Mouse (Mus musculus): ENCODE measurements around the gene Ccm2. TPM values are rescaled to one million over a fixed set of nuclear protein-coding genes. Genes with fewer than 3 reads are reported as not detected.

The Ccm2 gene
- polyA plus RNA-seq, 1 experiment from 2014 or later, result 100 TPM

GRCm38 (mm10) chr11:6562359-6562758 is 15.7 kb downstream of the Ccm2 start:
- no peak for ATAC-seq (ENCODE audit: insufficient number of reproducible peaks, insufficient read depth, low FRiP score, low TSS enrichment, low read depth)
- WGBS, result 86% methylated on average over 6 of the region's 6 CpGs
- Histone ChIP-seq H3K4me1 (replicated peaks) (no peaks in the 10 kb centered on the region; the same call in 1 of the 2 replicates), H3K36me3 (peaks cover 38% of the 10 kb centered on the region), H3K9me3 (no peaks in the 10 kb centered on the region), H3K27me3 (no peaks in the 10 kb centered on the region), H3K27ac (no peak overlapping the region), H3K4me2 (no peak overlapping the region), H3K9ac (replicated peaks) (no peak overlapping the region), H3K4me3 (replicated peaks) (no peak overlapping the region)

GRCm38 (mm10) chr11:6563201-6563600 is 16.5 kb downstream of the Ccm2 start:
- H3K27ac ChIP-seq, result no peak overlapping the region
- H3K9me3 ChIP-seq, result no peaks in the 10 kb centered on the region
- peaks cover 40% of the 10 kb centered on the region for H3K36me3 ChIP-seq
- no peak overlapping the region for H3K9ac ChIP-seq (replicated peaks)
- no peak overlapping the region for H3K4me2 ChIP-seq
- H3K27me3 ChIP-seq, result no peaks in the 10 kb centered on the region
- H3K4me1 ChIP-seq (replicated peaks), result no peaks in the 10 kb centered on the region; the same call in 1 of the 2 replicates
- H3K4me3 ChIP-seq (replicated peaks), result no peak overlapping the region
- ATAC-seq (ENCODE audit: insufficient number of reproducible peaks, insufficient read depth, low FRiP score, low TSS enrichment, low read depth), result no peak
- 88% methylated on average over 4 of the region's 4 CpGs for WGBS

- no peaks in the 10 kb centered on the region for H3K9me3 ChIP-seq
- ATAC-seq (ENCODE audit: insufficient number of reproducible peaks, insufficient read depth, low FRiP score, low TSS enrichment, low read depth), result no peak
- H3K4me3 ChIP-seq (replicated peaks), result no peak overlapping the region
- no peak overlapping the region for H3K27ac ChIP-seq
- H3K36me3 ChIP-seq, result peaks cover 59% of the 10 kb centered on the region
- H3K4me2 ChIP-seq, result no peak overlapping the region
- no peaks in the 10 kb centered on the region for H3K27me3 ChIP-seq
- no peaks in the 10 kb centered on the region for H3K4me1 ChIP-seq (replicated peaks)
- no peak overlapping the region for H3K9ac ChIP-seq (replicated peaks)
- 58% methylated on average over 4 of the region's 4 CpGs for WGBS
Observed at GRCm38 (mm10) chr11:6566496-6566895, 19.8 kb downstream of the Ccm2 start.

- H3K36me3 ChIP-seq, result peaks cover 66% of the 10 kb centered on the region
- no peaks in the 10 kb centered on the region for H3K27me3 ChIP-seq
- no peaks in the 10 kb centered on the region for H3K4me1 ChIP-seq (replicated peaks)
- no peak overlapping the region for H3K4me2 ChIP-seq
- H3K9me3 ChIP-seq, result no peaks in the 10 kb centered on the region
- no peak overlapping the region for H3K9ac ChIP-seq (replicated peaks)
- ATAC-seq (ENCODE audit: insufficient number of reproducible peaks, insufficient read depth, low FRiP score, low TSS enrichment, low read depth), result no peak
- H3K4me3 ChIP-seq (replicated peaks), result no peak overlapping the region
- 88% methylated on average over 8 of the region's 8 CpGs for WGBS
- H3K27ac ChIP-seq, result no peak overlapping the region
Observed at GRCm38 (mm10) chr11:6567951-6568350, 21.3 kb downstream of the Ccm2 start.

- Histone ChIP-seq H3K27me3 (no peaks in the 10 kb centered on the region), H3K4me1 (replicated peaks) (no peaks in the 10 kb centered on the region), H3K36me3 (peaks cover 66% of the 10 kb centered on the region), H3K4me2 (no peak overlapping the region), H3K9ac (replicated peaks) (no peak overlapping the region), H3K9me3 (no peaks in the 10 kb centered on the region), H3K4me3 (replicated peaks) (no peak overlapping the region), H3K27ac (no peak overlapping the region)
- no peak for ATAC-seq (ENCODE audit: insufficient number of reproducible peaks, insufficient read depth, low FRiP score, low TSS enrichment, low read depth)
- 73% methylated on average over 11 of the region's 11 CpGs for WGBS
Observed at GRCm38 (mm10) chr11:6568584-6569409, 22.1 kb downstream of the Ccm2 start.

GRCm38 (mm10) chr11:6569410-6569777 is 22.7 kb downstream of the Ccm2 start:
- Histone ChIP-seq H3K4me2 (no peak overlapping the region), H3K27me3 (no peaks in the 10 kb centered on the region), H3K9ac (replicated peaks) (no peak overlapping the region), H3K4me3 (replicated peaks) (no peak overlapping the region), H3K9me3 (no peaks in the 10 kb centered on the region), H3K27ac (no peak overlapping the region), H3K4me1 (replicated peaks) (no peaks in the 10 kb centered on the region), H3K36me3 (peaks cover 67% of the 10 kb centered on the region)
- ATAC-seq (ENCODE audit: insufficient number of reproducible peaks, insufficient read depth, low FRiP score, low TSS enrichment, low read depth), result no peak
- 62% methylated on average over 3 of the region's 3 CpGs for WGBS

GRCm38 (mm10) chr11:6576151-6576550 is 29.5 kb downstream of the Ccm2 start:
- Histone ChIP-seq H3K4me2 (no peak overlapping the region), H3K4me3 (replicated peaks) (no peak overlapping the region), H3K9ac (replicated peaks) (no peak overlapping the region), H3K4me1 (replicated peaks) (no peaks in the 10 kb centered on the region), H3K27ac (no peak overlapping the region), H3K27me3 (no peaks in the 10 kb centered on the region), H3K36me3 (peaks cover 64% of the 10 kb centered on the region), H3K9me3 (no peaks in the 10 kb centered on the region)
- 90% methylated on average over 3 of the region's 3 CpGs for WGBS
- no peak for ATAC-seq (ENCODE audit: insufficient number of reproducible peaks, insufficient read depth, low FRiP score, low TSS enrichment, low read depth)

- peaks cover 46% of the 10 kb centered on the region for H3K36me3 ChIP-seq
- H3K4me1 ChIP-seq (replicated peaks), result no peaks in the 10 kb centered on the region
- H3K4me3 ChIP-seq (replicated peaks), result no peak overlapping the region
- no peaks in the 10 kb centered on the region for H3K9me3 ChIP-seq
- ATAC-seq (ENCODE audit: insufficient number of reproducible peaks, insufficient read depth, low FRiP score, low TSS enrichment, low read depth), result no peak
- no peak overlapping the region for H3K4me2 ChIP-seq
- H3K27me3 ChIP-seq, result no peaks in the 10 kb centered on the region
- no peak overlapping the region for H3K27ac ChIP-seq
- H3K9ac ChIP-seq (replicated peaks), result no peak overlapping the region
- WGBS, result 90% methylated on average over 7 of the region's 7 CpGs
Observed at GRCm38 (mm10) chr11:6579361-6579760, 32.7 kb downstream of the Ccm2 start.

GRCm38 (mm10) chr11:6580065-6580750 is 33.5 kb downstream of the Ccm2 start:
- peaks cover 51% of the 10 kb centered on the region for H3K36me3 ChIP-seq
- ATAC-seq (ENCODE audit: insufficient number of reproducible peaks, insufficient read depth, low FRiP score, low TSS enrichment, low read depth), result no peak

GRCm38 (mm10) chr11:6581560-6581959 is 34.9 kb downstream of the Ccm2 start:
- 93% methylated on average over 2 of the region's 2 CpGs for WGBS
- Histone ChIP-seq H3K27ac (no peak overlapping the region), H3K4me3 (replicated peaks) (no peak overlapping the region), H3K9me3 (no peaks in the 10 kb centered on the region), H3K9ac (replicated peaks) (no peak overlapping the region), H3K4me2 (no peak overlapping the region), H3K36me3 (peaks cover 51% of the 10 kb centered on the region), H3K27me3 (no peaks in the 10 kb centered on the region), H3K4me1 (replicated peaks) (no peaks in the 10 kb centered on the region)
- ATAC-seq (ENCODE audit: insufficient number of reproducible peaks, insufficient read depth, low FRiP score, low TSS enrichment, low read depth), result no peak

More at GRCm38 (mm10) chr11:6580065-6580750, 33.5 kb downstream of the Ccm2 start:
- Histone ChIP-seq H3K27ac (no peak overlapping the region), H3K27me3 (no peaks in the 10 kb centered on the region), H3K4me1 (replicated peaks) (no peaks in the 10 kb centered on the region), H3K4me3 (replicated peaks) (no peak overlapping the region), H3K9ac (replicated peaks) (no peak overlapping the region), H3K9me3 (no peaks in the 10 kb centered on the region), H3K4me2 (no peak overlapping the region)
- WGBS, result 90% methylated on average over 4 of the region's 4 CpGs

GRCm38 (mm10) chr11:6585748-6586147 is 39.1 kb downstream of the Ccm2 start:
- H3K27me3 ChIP-seq, result no peaks in the 10 kb centered on the region
- H3K4me2 ChIP-seq, result no peak overlapping the region
- H3K36me3 ChIP-seq, result peaks cover 72% of the 10 kb centered on the region
- no peaks in the 10 kb centered on the region for H3K4me1 ChIP-seq (replicated peaks)
- WGBS, result 89% methylated on average over 8 of the region's 8 CpGs
- H3K9ac ChIP-seq (replicated peaks), result no peak overlapping the region
- H3K4me3 ChIP-seq (replicated peaks), result no peak overlapping the region
- H3K9me3 ChIP-seq, result no peaks in the 10 kb centered on the region
- ATAC-seq (ENCODE audit: insufficient number of reproducible peaks, insufficient read depth, low FRiP score, low TSS enrichment, low read depth), result no peak
- no peak overlapping the region for H3K27ac ChIP-seq
